Mouse (Mus musculus): ENCODE measurements around the gene Treml1. TPM values are rescaled to one million over a fixed set of nuclear protein-coding genes. Genes with fewer than 3 reads are reported as not detected.
"Not testable (repeated sequence)": the region's sequence is repeated elsewhere in the genome, so short reads cannot be mapped to it uniquely, and the experiment has no call there.

The Treml1 gene
- under 1 TPM; 0.42 to 0.46 TPM for total RNA-seq (2021)
- long read RNA-seq, experiment 1, result 0 reads
- long read RNA-seq, experiment 2, result 0 reads

DNA sequence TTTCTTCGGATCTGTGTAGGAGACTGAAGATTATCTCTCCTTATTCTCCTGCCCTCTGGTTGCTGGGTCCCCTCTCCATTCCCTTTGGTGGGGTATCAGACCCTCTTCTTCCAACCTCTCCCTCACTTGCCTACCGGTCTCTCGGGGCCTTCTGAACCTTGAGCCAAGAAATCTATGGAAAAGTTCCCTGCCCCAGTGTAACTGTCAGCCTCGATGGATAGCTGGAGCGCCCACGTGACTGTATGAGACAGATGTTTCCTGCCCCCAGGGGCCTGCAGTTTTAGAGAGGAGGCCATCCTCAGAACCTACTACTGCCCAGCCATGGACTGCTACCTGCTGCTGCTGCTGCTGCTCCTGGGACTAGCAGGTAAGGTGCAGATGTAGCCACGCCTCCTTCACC lies at the start of gene Treml1:
TSS of gene Treml1 (plus strand) at position 301 of the 400 bp plus-strand sequence.
- no peak for DNase-seq (ENCODE audit: low spot score in 2 of 2)

DNA sequence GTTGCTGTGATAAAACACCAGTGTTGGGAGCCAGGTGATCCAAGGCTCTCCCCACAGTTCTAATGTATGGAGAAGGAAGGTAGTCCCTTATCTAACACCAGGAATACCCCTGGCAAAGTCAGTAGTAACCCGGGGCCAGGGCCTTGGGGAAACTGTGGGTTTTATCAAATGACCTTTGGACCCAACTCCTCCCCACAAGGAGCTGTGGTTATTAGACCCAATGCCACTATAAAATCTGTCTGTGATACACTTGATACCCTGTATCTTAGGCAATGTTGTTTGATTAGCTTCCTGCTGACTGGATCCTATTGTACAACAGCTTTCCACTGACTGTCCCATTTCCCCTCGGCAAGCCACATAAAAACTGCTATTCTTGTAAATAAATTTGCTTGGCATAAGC lies 47.6 kb upstream of the Treml1 start:
- DNase-seq (ENCODE audit: low spot score in 2 of 2), result no peak

DNA sequence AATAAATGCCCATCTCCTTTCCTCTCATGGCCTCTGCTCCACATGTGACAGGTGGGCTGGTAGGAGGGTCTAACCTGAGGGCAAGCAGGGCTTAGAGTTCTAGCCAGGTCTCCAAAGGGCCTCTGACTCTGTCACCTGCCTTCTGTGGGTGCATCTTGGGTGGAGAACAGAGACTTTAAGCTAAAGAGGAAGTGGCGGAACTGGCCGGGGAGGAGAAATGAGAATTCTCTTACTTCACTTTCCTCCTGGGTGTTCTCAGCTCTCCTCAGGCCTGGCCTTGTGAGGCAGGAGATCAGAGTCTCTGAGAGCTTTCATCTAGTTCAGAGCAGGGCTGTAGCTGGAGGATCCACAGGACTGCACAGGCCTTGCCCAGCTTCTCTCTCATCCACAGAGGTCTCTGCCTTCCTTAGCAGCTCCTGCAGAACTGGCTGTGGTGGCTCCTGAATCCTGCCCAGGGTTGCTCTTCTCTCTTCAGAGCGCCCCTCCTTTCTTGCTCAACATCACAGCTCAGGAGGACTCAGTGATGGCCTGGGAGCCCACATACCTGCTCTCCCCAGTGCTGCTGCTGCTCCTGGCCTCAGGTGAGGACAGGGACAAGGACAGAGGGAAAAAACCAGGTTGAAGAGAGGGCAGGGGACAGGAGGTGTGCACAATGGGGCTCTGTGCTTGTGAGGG lies 43.7 kb upstream of the Treml1 start, which contains the start of gene B430306N03Rik:
TSS of gene B430306N03Rik (plus strand) at position 237 of the 675 bp plus-strand sequence.
- not testable (repeated sequence) for DNase-seq (ENCODE audit: low spot score in 2 of 2)

DNA sequence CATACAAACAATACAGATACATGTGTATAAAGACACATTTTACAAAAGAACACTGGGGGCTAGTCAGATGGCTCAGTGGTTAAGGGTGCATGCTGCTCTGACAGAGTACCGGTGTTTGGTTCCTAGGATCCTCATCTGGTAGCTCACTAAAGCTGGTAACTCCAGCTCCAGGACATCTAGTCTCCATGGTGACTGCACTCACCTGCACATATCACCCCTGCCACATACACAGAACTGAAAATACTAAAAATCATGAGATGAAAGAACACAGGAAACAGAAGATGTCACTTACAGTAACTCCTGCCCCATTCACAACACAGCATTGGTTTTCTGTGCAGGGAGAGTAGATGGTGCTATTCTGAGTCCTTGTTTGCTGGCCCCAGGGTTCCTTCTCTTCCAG lies 41.0 kb upstream of the Treml1 start:
- DNase-seq (ENCODE audit: low spot score in 2 of 2), result no peak

DNA sequence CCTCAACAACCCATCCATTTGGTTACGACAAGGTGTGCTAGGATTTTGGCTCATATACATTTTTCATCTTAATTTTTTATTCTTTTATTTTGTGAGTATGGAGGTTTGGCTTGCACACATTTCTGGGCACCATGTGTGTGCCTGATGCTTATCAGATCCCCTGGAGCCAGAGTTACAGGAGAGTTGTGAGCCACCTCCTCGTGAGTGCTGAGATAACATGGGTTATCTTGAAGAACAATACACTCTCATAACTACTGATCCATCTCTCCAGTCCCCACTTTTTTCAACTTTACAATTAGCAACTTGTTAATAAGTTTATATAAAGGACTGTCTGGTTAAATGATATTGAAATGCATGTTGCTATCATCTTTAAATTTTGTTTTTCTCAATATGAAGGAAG lies 38.4 kb upstream of the Treml1 start:
- DNase-seq (ENCODE audit: low spot score in 2 of 2), result no peak

DNA sequence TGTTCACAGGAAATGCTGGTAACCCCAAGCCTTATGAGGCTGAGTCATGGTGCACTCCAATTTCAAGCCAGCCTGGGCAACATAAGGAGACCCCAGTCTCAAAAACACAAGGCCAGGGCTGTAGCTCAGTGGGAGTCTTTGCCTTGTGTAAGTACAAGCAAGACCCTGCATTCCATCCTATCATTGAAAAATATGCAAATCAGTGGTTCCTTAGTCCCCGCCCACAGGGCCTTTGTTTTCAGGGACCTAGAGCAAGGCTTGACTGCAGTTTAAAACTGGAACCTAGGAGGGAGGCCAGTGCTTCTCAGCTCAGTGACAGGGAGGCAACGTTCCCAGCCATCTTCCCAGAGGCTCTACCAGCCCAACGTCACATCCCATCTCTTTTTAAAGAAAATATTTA lies 36.5 kb upstream of the Treml1 start:
- DNase-seq (ENCODE audit: low spot score in 2 of 2), result no peak

DNA sequence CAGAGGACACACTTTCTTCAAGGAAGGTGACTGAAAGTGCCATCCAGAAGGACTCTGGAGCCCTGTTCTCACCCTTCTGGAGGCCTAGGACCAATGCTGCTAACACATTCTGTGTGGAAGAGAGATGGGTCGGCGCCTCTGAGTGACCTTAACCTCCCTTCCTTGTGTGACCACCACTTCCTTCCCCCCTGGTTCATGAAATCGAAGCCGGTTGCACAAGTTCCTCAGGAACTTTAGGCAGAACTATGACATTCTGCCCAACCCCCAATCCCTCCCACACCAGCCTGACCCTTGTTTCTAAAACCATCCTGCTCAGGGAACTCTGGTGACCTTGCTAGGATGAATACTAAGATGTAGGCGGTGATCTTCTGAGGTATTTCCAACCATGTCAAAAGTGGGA lies 35.5 kb upstream of the Treml1 start:
- no peak for DNase-seq (ENCODE audit: low spot score in 2 of 2)

DNA sequence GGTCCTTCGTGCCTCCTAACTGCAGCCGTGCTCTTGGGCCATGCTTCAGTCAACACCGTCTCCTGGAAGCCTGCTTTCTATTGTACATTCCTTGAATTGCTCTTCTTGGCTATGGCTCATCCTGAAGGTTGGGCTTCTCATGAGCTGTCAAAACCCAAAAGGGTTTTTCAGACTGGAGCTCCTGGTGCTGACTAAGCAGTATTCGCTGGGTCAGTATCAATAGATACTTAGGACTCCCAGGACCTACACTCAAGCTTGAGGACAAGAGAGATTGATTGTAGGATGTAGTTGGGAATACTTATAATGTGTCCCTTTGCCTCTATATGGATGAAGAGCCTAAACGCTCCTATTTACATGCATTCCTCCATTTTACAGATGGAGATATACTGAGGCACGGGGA lies 34.6 kb upstream of the Treml1 start:
- DNase-seq (ENCODE audit: low spot score in 2 of 2), result no peak

DNA sequence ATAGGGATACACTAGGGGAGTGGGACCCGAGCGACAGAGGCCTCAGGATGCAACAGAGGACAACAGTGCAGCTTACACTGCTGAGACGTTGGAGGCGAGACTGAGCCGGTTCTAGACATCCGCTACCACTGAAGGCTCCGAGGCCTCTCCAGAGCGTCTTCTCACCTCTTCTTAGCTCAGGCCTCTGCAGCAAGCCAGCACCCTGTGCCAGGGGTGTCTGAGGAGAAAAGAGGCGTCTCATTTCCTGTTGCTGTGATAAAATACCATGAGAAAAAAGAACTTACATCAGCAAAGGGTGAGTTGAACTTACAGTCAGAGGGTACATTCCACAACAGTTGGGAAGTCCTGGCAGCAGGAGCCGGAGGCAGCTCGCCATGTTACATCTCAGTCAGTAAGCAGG lies 34.1 kb upstream of the Treml1 start:
- DNase-seq (ENCODE audit: low spot score in 2 of 2), result no peak

DNA sequence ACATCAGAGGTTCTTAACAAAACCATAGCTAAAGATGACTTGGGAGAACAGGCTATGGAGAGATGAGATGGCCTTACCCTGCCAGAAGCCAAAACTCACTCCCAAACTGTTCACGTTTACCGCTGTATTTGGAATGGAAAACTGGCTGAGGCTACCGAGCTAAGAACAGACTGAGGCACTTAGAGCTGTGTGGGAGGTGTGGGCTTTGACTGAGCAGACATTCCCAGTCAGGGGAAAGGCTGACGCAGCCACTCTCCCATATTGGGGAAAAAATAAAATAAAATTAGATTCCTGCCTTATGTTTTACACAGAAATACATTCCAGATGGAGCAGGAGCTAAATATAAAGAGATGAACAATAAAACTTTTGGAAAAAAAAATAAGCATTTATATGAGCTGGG lies 33.1 kb upstream of the Treml1 start:
- peak; percentile 70 to 85 for DNase-seq (ENCODE audit: low spot score in 2 of 2)

DNA sequence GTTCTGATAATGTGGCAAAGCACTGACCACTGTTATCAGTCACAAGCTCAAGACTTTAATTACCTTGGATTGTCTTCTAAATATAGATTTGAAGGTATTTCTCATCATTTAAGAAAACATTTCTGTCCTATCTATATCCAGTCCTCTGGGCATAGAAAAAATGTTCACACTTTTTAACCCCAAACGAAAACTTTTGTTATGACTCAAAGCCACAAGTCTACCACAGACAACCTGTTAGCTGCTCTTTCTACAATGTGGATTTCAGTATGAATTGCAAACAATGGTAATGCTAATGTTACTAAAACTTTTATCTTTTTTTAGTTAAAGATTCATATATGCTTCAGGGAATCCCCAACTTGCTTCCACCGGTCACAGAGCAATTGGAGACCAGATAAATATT lies 27.2 kb upstream of the Treml1 start:
- DNase-seq (ENCODE audit: low spot score in 2 of 2), result no peak

DNA sequence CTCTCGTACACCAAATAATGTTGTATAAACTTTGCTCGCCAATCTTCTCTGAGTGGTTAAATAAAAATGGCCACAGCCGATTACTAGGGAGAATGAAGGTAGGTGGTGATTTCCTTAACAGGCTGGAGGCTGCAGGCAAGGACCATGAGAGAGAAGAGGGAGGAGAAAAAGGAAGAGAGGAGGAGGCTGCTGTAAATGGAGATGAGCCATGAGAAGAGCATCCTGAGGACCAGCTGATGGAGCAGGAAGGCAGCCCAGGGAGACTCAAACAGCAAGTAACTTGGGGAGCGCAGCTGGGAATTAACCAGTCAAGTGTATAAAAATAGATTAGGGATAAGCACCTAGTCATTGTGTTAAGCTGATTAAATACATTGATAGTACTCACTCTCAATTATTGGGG lies 25.5 kb upstream of the Treml1 start:
- DNase-seq (ENCODE audit: low spot score in 2 of 2), result no peak

DNA sequence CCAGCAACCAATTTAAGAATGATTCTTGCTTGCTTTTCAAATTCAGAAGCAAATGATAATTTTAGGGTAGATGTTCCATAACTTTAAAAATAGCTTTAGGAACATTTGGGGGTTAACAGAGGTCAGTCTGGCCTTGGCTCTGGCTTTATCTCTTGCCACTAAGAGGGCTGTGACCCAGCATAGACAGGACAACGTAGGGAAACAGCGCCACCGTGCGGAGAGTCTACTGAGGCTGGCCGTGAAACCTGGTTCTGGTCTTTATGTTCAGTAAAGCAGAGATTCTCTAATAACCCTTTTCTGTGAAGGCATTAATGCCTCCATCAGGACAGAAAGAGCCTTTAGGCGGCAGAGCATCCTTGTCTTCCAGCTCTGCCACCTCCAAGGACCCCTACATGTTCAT lies 22.9 kb upstream of the Treml1 start:
- peak; percentile 81 to 92 for DNase-seq (ENCODE audit: low spot score in 2 of 2)

DNA sequence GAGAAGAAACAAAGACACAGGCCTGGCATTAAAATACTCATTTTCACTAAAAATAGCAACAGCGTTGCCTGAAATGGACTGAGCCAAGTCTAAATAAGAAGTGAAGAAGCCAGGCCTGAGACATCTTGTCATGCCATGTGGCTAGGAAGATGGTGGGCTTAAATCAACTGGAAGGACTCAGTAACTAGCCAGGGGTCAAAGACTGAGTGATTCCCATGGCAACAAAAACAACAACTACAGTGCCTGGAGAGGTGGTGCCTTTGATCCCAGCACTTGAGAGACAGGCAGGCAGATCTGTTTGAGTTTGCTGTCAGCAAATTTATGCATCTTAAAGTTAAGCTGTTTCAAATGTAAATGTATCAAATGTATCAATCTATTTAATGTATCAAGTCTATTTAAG lies 19.4 kb upstream of the Treml1 start:
- DNase-seq (ENCODE audit: low spot score in 2 of 2), result no peak

DNA sequence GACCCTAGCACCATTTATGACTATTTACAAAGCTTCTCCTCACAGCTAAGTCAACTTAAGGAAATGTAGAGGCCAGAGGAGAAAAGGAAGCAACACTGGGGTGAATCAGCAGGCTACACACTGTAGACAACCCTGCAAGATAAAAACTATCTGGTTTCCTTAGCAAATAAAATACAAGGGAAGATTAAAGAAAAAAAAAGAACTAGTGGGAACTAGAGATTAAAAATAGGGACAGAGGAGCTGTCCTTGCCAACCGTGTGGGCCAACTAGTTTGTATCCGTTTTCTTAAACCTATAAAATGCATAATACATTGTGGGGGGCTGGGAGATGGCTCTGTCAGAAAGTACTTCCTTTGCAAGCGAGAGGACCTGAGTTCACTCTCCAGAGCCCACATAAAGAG lies 17.8 kb upstream of the Treml1 start:
- peak in 1 of 2 experiments; percentile 12 for DNase-seq (ENCODE audit: low spot score in 2 of 2)

DNA sequence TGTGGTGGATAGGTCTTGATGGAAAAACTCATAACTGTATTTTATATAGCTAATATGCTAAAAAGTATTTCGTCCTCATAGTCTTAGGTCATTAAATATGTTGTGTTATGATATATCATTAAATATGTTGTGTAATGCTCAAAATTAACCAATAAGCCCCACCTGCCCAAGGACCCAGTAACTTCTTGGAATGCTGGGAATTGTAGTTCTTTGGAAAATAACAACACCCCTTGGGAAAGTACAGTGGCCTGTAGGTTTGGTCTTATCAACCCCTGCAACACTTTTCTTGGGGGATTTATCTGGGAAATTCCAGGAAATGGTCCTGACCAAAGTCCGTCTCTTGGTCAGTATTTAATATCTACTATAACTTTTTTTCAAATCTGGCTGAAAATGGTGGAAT lies 16.7 kb upstream of the Treml1 start:
- no peak for DNase-seq (ENCODE audit: low spot score in 2 of 2)

DNA sequence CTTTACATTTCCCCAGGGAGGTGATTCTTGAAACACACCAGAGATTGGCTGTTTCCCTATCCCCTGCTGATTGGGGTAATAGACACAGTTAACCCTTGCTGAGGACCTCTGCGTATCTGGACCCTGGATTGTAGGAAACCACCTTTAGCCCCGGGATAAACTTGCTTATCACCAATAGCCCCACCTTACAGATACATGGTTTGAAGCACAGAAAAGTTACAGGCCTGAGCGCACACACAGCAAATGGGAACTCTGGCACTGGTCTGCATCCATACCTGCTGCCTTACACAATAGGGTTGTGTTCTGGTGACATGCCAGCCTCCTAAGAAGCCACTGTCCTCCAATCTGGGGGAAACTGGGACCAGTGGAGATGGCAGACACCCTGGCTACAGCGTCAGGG lies 13.9 kb upstream of the Treml1 start:
- no peak for DNase-seq (ENCODE audit: low spot score in 2 of 2)

DNA sequence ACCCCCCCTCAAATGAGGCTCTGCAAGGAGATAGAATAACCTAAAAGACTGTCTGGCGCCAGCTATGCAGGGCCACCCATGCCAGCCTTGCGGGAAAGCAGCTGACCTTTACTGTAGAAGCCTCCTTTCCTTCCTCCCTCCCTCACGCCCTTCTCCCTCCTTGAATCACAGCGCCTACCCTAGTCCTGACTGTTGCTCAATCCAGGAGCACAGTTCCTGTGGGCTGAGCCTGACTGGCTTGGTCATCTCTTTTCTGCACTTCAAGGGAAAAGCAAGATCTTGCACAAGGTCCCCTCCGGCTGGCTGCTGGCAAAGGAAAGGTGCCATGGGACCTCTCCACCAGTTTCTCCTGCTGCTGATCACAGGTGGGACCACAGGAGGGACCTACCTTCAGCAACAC lies 13.5 kb upstream of the Treml1 start, which contains the start of gene Trem2:
TSS of gene Trem2 (plus strand) at position 171 of the 400 bp plus-strand sequence.
- no peak for DNase-seq (ENCODE audit: low spot score in 2 of 2)

DNA sequence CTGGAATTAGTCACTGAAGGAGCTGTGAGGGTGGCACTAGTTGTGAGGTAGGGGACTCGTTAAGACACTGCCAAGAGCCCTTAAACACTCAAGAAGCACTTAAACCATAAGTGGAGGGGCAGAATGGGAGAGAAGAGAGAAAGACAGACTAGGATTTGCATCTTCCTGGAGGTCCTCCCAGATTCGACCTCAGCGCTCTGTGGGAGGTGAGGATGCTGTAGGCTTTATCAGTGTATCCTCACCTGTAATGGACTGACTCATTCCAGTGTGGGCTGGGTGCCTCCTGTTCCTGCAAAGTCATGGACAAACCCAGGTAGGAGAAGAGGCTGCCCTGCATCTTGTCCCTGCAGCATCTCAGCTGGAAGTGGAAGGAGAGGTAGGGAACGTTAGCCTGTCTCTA lies 12.9 kb upstream of the Treml1 start:
- peak; percentile 23 to 27 for DNase-seq (ENCODE audit: low spot score in 2 of 2)

DNA sequence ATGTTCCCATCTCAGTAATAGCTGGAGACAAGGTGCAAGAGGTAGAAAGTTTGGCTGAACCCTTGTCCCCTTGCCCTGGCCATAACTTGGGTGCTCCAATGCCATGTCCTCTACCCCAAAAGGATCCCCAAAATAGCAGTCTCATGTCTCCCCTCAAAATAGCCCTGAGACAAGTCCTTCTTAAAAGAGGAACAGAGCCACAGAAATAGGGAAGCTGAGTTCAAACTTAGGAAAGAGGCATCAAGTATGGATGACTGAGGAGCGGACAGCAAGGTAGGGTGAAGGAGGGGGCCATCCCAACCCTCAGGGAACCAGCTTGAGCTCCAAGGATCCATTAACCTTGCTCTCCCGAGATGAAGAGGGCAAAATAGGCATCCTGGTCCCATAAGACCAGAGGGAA lies 12.4 kb upstream of the Treml1 start:
- DNase-seq (ENCODE audit: low spot score in 2 of 2), result no peak

DNA sequence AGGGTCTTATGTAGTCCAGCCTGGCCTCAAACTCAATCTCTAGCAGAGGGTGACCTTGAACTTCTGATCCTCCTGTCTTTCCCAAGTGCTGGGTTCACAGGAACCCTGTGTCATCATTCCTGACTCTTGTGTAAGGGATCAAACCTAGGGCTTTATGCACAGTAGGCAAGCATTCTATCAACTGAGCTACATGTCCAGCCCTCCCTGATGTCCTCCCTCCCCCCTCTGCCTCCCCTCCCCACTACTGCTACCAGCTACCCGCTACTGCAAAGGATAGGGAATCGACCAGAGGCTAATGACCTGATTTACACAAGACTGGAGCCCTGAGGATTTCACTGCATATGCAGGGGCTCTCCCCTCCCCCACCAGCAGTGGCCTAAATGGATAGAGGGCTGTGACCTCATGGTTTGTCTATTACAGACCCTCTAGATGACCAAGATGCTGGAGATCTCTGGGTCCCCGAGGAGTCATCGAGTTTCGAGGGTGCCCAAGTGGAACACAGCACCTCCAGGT lies 9.0 kb upstream of the Treml1 start:
- no peak for DNase-seq (ENCODE audit: low spot score in 2 of 2)

DNA sequence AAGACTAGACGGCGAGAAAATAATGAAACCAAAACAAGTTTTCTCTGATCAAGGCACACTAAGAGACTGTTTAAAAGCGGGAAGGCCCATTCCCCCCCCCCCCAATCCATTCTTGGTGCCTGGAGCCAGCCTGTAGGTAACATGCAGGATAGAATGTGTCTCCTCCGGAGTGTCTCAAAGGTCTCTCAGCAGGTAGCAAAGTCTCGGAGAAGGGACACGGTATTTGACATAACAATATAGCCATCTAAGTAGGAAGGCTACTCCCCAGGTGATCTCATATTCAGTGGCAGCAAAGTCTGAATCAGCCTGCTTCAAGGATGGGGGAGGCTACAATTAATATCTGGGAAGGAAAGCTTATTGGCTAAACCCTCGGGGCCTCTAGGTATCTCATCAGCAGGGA lies 6.7 kb upstream of the Treml1 start:
- DNase-seq (ENCODE audit: low spot score in 2 of 2), result not testable (repeated sequence)

DNA sequence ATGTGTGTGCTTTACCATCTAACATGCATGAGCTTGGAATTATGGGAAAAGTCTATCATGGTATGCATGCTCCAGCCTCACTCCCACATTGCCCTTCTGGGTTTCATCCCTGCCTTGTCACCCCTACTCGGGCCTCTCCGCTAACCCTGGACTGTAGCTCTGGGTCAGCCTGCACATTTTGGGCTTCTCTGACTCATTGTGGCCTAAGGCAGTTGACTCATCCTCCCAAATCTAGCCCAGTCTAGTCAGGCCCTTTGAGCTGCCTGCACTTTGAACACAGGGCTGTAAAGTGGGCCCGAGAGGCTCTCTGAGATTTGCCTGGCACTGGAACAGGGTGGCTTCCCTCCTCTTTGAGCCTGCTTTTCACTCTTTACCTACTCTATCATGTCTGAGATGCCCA lies 3.9 kb upstream of the Treml1 start:
- no peak for DNase-seq (ENCODE audit: low spot score in 2 of 2)
